Mouse (Mus musculus): Measurements from ENCODE around the gene Cfi. TPM values are rescaled to one million over a fixed set of nuclear protein-coding genes. Genes with fewer than 3 reads are reported as not detected.

The Cfi gene
- polyA plus RNA-seq, 1 experiment from 2014 or later: 5.9 TPM

GRCm38 (mm10) chr3:129904381-129905132, 68.9 kb downstream of the Cfi start:
- Histone ChIP-seq H3K27ac (no peak overlapping the region), H3K27me3 (ENCODE audit: insufficient read depth, poor library complexity, severe bottlenecking) (no peaks in the 10 kb centered on the region), H3K4me1 (peaks cover 27% of the 10 kb centered on the region), H3K9me3 (no peaks in the 10 kb centered on the region), H3K36me3 (peaks cover 37% of the 10 kb centered on the region), H3K4me3 (no peak overlapping the region)
- DNase-seq (ENCODE audit: low spot score): no peak
- 79% methylated on average over 7 of the region's 7 CpGs for WGBS

GRCm38 (mm10) chr3:129912025-129912424, 76.3 kb downstream of the Cfi start:
- Histone ChIP-seq H3K9me3 (no peaks in the 10 kb centered on the region), H3K27ac (no peak overlapping the region), H3K4me1 (no peaks in the 10 kb centered on the region), H3K27me3 (ENCODE audit: insufficient read depth, poor library complexity, severe bottlenecking) (no peaks in the 10 kb centered on the region), H3K36me3 (peaks cover 80% of the 10 kb centered on the region), H3K4me3 (no peak overlapping the region)
- WGBS: 91% methylated on average over 14 of the region's 14 CpGs
- peak; percentile 57 for DNase-seq (ENCODE audit: low spot score)

GRCm38 (mm10) chr3:129913241-129913640, 77.6 kb downstream of the Cfi start:
- H3K4me3 ChIP-seq: no peak overlapping the region
- no peaks in the 10 kb centered on the region for H3K27me3 ChIP-seq (ENCODE audit: insufficient read depth, poor library complexity, severe bottlenecking)
- H3K9me3 ChIP-seq: no peaks in the 10 kb centered on the region
- DNase-seq (ENCODE audit: low spot score): peak; percentile 58
- WGBS: 91% methylated on average over 13 of the region's 13 CpGs
- no peaks in the 10 kb centered on the region for H3K4me1 ChIP-seq
- no peak overlapping the region for H3K27ac ChIP-seq
- peaks cover 70% of the 10 kb centered on the region for H3K36me3 ChIP-seq

GRCm38 (mm10) chr3:129917424-129917823, 81.7 kb downstream of the Cfi start:
- H3K4me3 ChIP-seq: no peak overlapping the region
- peak; percentile 24 for DNase-seq (ENCODE audit: low spot score)
- H3K4me1 ChIP-seq: no peaks in the 10 kb centered on the region
- 72% methylated on average over 3 of the region's 3 CpGs for WGBS
- no peak overlapping the region for H3K27ac ChIP-seq
- no peaks in the 10 kb centered on the region for H3K9me3 ChIP-seq
- H3K36me3 ChIP-seq: peaks cover 29% of the 10 kb centered on the region
- H3K27me3 ChIP-seq (ENCODE audit: insufficient read depth, poor library complexity, severe bottlenecking): no peaks in the 10 kb centered on the region

- H3K9me3 ChIP-seq: no peaks in the 10 kb centered on the region
- peaks cover 19% of the 10 kb centered on the region for H3K36me3 ChIP-seq
- 19% methylated on average over 13 of the region's 13 CpGs for WGBS
- H3K4me3 ChIP-seq: no peak overlapping the region
- peak; percentile 76 for DNase-seq (ENCODE audit: low spot score)
- H3K27me3 ChIP-seq (ENCODE audit: insufficient read depth, poor library complexity, severe bottlenecking): no peaks in the 10 kb centered on the region
- no peak overlapping the region for H3K27ac ChIP-seq
- H3K4me1 ChIP-seq: no peaks in the 10 kb centered on the region
These were observed 82.8 kb downstream of the Cfi start for GRCm38 (mm10) chr3:129918434-129918833.

GRCm38 (mm10) chr3:129923581-129923980, 87.9 kb downstream of the Cfi start:
- H3K4me3 ChIP-seq: no peak overlapping the region
- no peak for DNase-seq (ENCODE audit: low spot score)
- no peaks in the 10 kb centered on the region for H3K36me3 ChIP-seq
- no peaks in the 10 kb centered on the region for H3K9me3 ChIP-seq
- H3K27me3 ChIP-seq (ENCODE audit: insufficient read depth, poor library complexity, severe bottlenecking): no peaks in the 10 kb centered on the region
- H3K4me1 ChIP-seq: no peaks in the 10 kb centered on the region
- H3K27ac ChIP-seq: no peak overlapping the region
- 82% methylated on average over 7 of the region's 7 CpGs for WGBS

Other genes starting within 250 kb of the Cfi start
- gene Egf, start 80.6 kb upstream of the Cfi start, polyA plus RNA-seq (2016; fragmentation: Nextera tagmentation; extraction: Ambion mirVana): 1.1 and 1.3 TPM in 2 replicates
- 0.08 TPM in 1 of 2 replicates, not detected in the other for gene Lrit3, start 31.9 kb upstream of the Cfi start, polyA plus RNA-seq (2016; fragmentation: Nextera tagmentation; extraction: Ambion mirVana)
- gene Rrh, start 13.3 kb upstream of the Cfi start, polyA plus RNA-seq (2016; fragmentation: Nextera tagmentation; extraction: Ambion mirVana): not detected in 2 replicates
- gene Gar1, start 4.5 kb upstream of the Cfi start, polyA plus RNA-seq (2016; fragmentation: Nextera tagmentation; extraction: Ambion mirVana): 59.0 and 97.1 TPM in 2 replicates
- 53.3 and 64.1 TPM in 2 replicates for gene Pla2g12a, start 42.7 kb downstream of the Cfi start, polyA plus RNA-seq (2016; fragmentation: Nextera tagmentation; extraction: Ambion mirVana)
- gene Casp6, start 65.5 kb downstream of the Cfi start, polyA plus RNA-seq (2016; fragmentation: Nextera tagmentation; extraction: Ambion mirVana): 78.4 and 99.8 TPM in 2 replicates
- 3.9 and 6.0 TPM in 2 replicates for gene Mcub, start 134.3 kb downstream of the Cfi start, polyA plus RNA-seq (2016; fragmentation: Nextera tagmentation; extraction: Ambion mirVana)
- gene Sec24b, start 225.7 kb downstream of the Cfi start, polyA plus RNA-seq (2016; fragmentation: Nextera tagmentation; extraction: Ambion mirVana): 33.6 and 34.9 TPM in 2 replicates